Mouse (Mus musculus) layer of hippocampus, adult 18-20 months (tissue): ENCODE measurements at regions not wholly inside any gene's neighbourhood (a gene's known extent, or its start where the extent isn't known, plus 50 kb on each side); places are given as distances from the start of the nearest gene placed in this dataset.

Source experiments
- DNase-seq, 2 experiments: peaks; one replicate each; pipeline ENCODE4 v3.0.0; 2022; ENCODE audit warnings: low spot score in 2 of 2

DNA sequence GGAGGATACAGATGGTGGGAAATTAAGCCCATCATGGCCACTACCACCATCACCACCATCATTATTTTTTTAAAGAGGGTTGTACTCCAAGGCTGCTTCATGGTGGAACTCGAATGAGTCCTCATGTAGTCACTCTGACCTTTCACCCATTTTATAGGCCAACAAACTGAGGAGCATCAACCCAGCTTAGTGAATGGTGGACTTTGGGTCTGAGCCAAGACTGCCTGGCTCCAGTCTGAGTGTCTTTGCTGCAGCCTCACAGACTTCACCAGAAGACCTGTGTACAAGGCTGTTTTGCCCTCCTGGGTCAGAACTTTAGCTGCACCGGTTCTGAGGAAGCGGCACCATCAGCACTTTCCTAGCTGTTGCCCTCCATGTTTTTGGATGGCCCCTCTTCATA lies 184.4 kb downstream of the Emx2 start:
- DNase-seq, result no peak

DNA sequence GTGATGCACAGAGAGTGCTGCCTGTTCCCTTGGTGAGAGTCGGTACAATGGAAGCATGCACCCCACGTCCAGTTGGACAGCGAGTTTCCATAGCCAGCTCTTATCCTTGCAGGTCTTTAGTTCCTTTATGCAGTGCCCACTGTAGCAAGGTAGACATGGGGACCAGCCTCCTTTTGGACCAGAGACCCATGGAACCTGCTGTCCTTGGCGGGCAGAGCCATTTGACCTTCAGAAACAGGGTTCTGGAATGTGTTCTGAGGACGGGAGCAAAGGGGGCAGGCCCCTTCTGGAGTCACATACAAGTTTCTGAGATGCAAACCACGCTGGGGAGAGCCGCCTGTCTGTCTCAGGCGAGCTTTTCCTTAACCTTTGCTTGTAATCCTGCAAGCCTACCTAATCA lies 188.1 kb downstream of the Emx2 start:
- DNase-seq, result no peak

DNA sequence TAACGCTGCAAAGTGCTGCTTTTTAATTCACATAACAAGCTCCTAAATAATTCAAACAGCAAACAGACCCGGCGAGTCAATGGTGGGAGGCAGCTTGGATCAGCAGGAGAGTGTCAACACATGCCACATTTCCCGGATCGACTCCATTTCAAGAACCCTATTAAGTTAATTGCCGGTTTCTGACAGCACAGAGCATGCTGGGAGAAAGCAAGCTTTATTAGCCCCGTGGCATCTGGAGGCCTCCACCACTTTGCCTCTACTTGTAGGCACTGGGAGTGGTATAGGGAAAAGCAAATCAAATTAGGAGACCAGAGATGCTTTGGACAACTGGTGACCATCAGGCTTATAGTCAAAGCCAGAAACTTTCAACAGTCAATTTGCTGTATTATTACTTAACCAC lies 188.5 kb downstream of the Emx2 start:
- DNase-seq, result peak in 1 of 2 experiments; percentile 50

DNA sequence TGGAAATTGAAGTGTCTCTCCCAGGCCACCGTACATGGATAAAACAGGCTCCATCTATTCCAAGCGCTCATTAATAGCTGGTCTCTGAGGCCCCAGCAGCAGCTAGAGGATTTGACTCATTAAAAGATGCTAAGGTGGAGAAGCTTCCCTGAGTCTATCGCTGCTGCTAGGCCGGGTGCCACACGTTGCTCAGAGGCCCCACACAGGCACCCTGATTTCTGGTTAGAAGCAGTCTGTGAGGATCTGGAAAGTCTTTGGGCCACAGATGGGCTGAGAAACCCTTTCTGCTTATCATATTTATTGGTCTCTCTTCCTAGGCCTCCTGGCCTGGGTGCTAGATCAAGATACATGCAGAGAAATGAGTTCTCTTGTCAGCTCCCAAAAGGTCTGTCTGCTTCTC lies 191.2 kb downstream of the Emx2 start:
- DNase-seq, result no peak

DNA sequence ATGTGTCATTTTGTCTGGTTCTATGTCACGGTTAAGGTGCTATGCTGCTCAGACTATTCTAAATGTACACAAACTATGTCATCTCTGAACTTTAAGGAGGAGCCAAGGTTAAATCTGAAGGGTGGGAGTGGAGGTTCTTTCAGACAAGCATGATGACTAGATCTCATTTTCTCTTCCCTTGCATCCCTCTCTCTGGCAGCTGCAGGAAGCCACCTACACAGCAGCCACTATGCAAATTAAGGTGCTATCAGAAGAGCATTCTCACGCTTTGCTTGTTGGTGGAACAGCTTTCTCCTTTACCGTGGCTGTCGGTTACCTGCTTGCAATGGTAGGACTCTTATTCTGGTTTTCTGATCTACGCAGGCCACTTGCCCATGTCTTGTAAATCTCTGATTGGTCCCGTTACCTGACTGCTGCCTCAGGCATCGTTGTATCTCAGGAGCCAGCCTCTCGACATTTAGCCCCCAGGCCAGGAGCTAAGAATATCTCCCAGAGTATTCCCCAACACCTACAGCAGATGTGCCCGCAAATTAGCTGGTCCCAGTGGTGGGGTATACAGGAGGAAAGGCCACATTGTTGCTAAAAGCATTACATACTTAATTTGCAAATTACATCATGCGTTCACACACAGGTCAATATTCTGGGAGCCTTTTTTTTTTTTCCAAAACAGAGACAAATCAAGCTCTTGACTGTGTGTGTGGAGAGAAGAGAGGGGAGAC lies 192.6 kb downstream of the Emx2 start:
- DNase-seq, result no peak

DNA sequence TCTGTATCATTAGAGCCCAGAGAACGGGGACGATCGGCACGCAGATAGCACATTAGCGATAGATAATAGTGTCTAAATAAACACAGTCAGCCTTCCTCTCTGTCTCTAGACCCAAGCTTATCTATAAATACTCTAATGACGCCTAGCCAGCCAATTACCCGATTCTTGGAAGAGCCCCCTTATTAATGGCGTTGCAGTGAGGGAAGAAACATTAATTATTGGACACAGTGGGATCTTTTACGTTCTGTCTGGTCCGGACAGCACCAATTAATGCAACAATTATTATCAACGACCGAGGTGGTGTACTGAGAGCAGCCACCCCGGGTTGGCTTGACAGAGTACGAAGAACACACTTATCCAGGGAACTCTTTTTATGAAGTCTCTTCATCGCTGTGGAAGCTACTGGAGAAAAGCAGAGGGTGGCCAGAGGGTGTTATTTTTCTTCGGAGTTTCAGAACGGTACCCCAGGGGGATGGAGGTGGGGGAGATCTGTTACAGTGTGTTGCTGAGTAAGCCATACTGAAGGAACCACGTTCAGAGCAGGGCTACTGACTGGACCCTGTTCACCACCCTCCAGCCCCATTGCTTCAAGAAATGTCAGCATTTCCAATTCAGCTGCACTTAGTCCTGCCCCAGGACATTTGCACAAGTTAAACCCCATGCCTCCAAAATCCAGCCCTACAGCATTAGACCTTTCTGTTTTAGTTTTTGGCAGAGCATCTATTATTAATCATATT lies 195.6 kb downstream of the Emx2 start:
- no peak for DNase-seq

DNA sequence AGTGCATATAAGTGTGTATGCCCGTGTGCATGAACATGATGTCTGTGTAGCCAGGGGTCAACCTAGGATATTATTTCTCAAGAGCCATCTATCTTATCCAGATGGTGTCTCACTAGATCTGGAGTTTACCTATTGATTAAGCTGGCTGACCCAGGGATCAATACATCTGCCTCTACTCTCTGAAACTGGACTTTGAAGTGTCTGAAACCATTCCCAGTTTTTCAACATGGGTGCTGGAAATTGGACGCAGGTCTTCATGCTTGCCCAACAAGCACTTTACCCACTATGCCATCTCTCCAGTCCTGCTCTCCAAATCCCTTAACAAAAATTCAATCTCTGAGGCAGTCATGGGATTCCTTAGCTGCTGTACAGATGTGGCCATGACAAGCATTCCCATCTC lies 197.1 kb downstream of the Emx2 start:
- DNase-seq, result no peak

DNA sequence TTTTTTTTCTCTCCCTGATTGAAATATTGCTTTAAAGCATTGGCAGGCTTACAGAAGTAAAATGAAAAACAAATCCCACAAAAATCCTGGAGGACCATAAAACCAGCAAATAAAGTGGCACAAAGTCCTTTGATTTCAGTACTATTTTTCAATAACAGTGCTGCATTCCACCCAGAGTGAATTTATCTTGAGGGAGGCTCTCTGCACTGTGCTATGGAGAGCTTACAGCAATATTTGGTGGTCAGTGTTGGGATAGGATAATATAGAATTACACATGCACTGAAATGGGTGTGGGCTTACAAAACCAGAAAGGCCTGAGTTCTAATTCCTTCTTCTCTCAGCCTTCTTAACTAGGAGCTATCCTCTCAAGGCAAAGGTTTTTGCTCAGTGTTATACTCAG lies 211.6 kb downstream of the Emx2 start:
- DNase-seq, result no peak

DNA sequence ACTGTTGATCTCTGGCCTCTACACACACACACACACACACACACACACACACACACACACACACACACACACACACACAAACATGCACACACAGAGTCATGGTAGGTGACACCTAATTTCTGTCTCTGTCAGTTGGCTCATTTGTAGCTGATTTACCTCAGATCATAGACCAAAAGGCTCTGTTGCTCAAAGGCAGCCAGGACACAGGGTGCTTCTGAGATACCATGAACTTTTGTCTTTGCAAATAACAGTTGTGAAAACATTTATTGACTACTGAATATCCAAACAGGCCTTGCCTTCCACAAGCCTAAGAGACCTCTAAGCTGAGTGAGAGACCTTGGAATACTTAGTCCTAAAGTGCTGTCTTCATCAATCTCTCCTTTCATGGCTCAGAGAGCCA lies 215.4 kb downstream of the Emx2 start:
- DNase-seq, result no peak

DNA sequence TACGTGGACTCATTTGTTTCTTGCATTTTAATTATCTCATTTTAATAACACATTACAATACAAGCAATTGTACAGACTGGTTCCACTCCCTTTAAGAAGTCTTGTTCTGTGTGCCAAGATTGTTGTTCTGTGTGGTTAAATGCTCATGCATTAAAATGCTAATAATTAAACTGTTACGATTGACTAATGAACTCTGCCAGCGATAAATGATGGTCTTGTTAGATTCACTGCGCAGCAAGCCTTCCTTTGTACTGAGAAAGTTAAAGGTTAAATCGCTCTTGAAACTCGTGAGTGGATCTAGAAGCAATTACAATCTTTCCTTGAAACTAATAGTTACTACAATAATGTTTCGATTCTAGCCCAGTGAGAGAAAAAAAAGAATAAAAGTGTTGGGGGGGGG lies 221.0 kb downstream of the Emx2 start:
- no peak for DNase-seq

DNA sequence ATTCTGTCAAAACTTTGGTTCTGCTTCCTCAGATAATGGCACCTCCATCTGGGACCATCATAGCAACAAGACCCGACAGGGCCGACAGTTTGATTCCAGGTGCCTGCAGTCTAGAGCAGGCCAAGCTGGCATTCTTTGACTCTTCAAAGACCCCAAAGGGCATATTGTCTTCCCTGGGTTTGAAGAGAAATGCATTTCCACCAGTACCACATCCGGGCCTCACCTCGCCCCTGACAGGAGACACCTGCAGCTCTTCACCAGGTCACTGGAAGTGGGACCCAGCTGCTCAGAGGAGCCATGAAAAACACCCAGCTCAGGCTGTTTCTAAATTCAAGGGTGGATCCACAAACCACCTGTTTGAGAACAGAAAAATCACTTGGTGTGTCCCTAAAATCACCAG lies 222.2 kb downstream of the Emx2 start:
- DNase-seq, result no peak

DNA sequence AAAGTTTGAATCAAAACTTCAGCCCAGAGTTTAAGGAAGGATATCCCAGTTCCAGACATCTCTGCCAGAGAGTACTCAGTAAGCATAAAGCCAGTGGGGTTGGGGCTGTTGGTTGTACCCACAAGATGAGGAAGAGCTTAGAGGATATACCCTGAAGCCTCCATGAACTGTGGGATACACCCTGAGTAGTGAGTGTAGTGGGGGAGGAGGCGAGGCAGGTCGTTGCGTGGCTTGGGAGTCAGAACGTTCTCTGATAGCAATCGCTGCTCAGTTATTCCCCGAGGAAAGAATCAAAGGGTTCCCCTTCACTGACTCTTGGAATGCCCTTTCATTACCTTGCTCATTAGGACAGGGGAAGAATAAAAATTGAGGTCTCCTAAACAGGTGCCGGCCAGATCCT lies 226.1 kb downstream of the Emx2 start:
- no peak for DNase-seq

DNA sequence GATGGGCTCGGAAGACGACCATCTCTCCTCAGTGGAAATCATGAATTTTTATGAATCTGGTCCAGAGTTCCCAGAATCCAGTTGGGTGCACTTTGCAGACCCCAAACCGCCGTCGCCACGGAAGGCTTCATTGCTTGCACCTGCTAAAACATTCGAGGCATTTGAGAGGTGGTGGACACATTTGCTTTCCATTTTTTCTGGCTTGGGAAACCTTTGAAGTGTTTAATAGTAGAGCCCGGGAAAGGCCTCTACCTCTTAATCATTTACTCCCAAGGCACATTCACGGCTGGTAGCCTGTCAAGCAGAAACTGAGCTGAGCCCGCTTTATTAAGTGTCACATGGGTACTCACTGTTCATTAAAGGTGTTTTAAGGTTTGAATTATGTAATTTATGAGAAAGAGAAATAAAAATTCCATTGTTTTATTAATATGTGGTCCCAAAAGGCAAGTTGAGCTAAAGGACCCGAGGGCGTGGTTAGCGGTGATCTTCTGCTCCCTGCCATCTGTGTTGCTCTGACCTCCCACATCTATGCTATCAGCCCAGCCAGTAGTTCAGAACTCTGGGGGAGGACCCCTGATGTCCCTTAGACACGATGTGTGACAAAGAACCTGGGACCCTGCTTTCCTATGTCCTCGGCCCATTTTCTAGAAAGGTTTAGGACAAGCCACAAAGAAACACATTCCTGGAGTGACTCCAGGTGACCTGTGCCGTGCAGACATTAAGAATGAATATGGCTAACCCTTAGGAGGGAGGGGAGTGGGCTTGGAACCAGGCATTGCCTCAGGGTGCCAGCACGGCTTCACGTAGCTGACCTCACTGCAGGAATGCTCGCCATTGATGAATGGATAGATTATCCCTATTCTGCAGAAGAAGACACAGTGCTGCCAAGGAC lies 227.9 kb downstream of the Emx2 start:
- no peak for DNase-seq

DNA sequence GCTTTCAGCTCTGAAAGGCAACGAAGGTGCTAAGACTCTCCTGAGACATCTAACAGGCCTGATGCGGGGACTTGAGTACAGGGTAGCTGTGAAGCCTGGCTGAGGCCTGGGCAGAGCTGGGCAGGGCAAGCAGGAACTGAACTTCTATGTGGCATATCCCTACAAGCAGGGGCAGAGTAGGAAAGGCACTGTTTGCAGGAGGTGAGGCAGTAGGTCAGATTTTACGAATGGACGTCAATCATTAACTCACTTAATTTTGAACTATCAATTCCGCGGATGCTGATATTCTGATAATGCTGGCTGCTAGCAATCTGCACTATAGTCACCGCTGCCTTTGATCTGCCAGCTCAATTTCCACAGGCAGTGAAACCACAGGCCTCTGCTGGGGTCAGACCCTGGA lies 229.0 kb downstream of the Emx2 start:
- no peak for DNase-seq

DNA sequence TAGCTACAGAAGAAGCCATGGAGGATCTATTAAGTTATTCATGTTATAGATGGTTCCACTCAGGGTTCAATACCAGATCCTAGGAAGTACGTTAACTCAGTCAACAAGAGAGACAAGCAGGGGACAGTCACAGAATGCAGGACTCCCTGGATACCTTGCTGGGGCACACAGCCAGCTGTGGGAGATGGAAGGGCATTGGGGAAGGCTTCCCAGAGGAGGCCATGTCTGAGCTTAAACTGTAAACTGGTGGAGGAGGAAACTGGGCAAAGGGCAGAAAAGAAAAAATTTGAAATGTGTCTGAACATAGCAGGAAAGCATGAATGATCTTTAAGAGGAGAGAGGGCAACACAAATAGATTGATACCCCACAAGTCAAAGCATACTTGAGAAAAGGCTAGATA lies 229.5 kb downstream of the Emx2 start:
- no peak for DNase-seq

DNA sequence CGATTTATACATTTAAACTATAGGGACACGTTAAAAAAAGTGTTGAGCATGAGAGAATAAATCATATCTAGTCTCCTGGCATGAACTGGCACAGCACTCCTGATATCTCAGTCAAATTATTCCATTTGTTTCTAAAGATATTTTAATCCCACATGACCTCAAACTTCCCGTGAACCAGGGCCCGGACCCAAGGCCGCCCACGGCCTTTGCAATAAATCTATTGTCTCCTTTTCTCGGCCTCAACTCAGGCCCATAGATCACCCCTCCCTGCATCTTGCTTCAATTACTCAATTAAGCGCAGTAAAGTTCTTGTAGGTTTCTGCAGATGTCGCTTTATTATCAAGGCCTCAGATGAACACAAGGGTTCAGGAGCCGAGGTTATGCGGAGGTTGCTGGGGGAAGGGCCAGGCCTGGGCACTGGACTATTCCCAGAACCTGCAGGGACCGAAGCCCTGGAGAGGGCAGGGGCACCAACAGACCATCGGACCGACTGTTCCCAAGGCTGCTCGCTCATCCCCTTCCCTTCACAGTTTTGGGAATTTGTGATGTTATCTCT lies 233.4 kb downstream of the Emx2 start:
- no peak for DNase-seq

DNA sequence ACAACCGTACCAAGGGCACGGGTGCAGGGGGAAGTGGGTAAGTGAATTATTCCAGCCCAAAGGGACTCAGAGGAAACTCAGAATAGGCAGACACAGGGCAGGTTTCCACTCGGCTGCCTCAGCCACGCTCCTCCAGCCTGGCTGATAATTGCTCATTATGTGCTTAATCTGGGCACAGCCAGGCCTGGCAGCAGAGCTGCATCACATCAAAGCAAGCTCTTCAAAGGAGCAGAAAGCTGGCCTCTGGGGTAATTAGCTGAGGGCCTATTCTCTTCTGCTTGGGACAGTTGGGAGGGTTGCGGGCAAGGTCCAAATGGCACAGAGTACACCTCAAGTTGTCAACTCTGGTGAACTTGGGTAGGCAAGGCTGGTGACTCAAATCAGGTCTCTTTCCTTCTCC lies 239.5 kb downstream of the Emx2 start:
- DNase-seq, result peak; percentile 23 to 43

DNA sequence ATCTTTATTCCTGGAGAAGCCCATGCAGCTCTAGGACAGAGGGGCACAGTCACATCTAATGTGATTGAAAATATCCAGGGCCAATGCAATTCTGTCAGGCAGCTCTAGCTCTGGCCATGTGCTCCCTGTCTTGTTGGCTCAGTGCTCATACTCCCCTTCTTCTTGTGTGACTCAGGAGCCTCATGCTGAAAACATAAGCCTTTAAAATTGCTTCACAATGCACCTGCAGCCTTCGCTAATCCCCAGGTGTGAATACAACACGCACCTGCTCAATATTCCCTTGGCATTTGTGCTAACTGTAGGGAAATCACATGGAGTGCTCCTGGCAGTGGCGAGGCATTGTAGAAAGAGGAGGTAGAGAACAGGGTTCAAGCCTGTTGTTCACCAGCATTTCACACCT lies 242.0 kb downstream of the Emx2 start:
- DNase-seq, result no peak

DNA sequence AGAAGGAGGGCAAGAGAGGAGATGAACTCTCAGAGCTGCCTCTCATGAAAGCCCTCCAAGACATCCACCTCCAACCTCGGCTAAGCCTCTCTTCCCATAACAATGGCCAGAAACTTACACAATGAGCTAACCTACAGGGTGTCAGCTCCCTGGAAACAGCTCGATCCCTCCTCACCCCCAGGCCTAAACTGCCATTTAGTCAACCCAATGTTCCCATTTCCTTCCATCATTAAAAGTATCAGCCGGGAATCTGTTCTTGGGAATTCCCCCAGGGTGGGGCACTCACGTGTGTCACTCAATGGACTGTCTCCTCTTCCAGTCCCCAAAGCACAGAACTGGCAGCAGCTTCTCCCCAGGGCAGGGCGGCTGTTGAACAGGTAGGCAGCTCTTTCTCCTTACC lies 236.3 kb downstream of the Rab11fip2 start:
- DNase-seq, result no peak

DNA sequence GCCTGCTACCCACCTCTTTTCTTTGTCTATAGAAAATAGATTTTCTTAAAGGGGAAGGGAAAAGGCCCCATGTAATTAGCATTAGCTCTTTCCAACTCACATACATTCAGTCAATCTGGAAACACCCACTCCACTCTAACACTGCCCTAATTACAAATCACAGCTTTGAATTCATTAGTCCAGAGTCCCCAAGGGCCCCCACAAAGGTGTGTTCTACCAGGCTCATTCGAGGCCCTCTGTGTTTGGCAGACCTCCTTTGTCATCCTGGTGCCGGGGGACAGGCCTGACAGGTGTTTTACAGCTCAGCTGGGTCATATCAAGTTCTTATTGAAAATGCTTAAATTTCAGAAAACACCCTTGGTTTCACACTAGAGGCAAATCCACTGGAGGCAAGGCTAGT lies 234.3 kb downstream of the Rab11fip2 start:
- DNase-seq, result no peak

DNA sequence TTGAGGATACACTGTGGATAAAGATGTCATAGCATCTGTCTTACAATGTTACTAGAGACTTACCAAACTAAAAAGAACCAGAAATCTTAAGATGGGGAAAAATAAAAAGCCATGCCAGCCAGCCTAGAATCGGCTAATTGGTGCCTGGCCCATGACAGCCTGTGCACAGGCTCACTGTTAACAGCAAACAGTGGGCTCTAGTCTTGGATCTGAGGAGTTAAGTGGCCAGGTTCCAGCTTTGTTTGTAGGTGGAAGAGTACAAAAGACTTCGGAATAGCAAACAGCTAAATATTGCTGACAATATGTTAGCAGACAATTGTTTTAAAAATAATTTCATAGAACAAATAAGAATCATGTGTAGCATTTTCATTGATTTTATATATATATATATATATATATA lies 228.4 kb downstream of the Rab11fip2 start:
- DNase-seq, result no peak
